Mouse (Mus musculus): ENCODE measurements at regions not wholly inside any gene's neighbourhood (a gene's known extent, or its start where the extent isn't known, plus 50 kb on each side); places are given as distances from the start of the nearest gene placed in this dataset.

DNA sequence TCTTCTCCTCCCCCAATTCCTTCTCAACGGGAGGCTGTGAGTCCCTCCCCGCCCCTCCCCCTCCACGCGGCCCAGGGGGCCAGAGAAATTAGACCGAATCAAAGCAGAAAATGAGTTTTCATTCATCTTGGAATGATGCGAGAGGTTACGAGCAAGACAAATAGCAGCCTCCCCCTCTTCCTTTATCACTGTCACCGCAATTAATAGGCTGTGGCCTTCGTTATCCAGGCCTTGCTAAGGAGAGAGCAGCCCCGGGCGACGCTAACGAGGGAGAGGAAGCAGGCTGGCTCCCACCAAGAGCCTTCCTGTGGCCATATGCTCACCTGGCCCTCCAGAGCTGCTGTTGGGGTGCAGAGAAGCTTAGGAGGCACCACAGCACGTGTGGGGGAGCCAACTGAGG lies 61.8 kb upstream of the Lhx1 start:
- Histone ChIP-seq H3K27ac (ENCODE audit: low read depth, low read length) (peak overlapping the region; percentile 75), H3K4me2 (replicated peaks; ENCODE audit: low read depth, low read length) (no peak overlapping the region), H3K9ac (ENCODE audit: low read depth, low read length) (no peak overlapping the region), H3K9me3 (ENCODE audit: control insufficient read depth, low read length) (no peaks in the 10 kb centered on the region), H3K4me3 (ENCODE audit: low read depth, low read length) (no peak overlapping the region), H3K4me1 (replicated peaks; ENCODE audit: control insufficient read depth, insufficient read depth, low read length) (peaks cover 11% of the 10 kb centered on the region), H3K36me3 (ENCODE audit: control insufficient read depth, insufficient read depth, low read length) (no peaks in the 10 kb centered on the region), H3K27me3 (ENCODE audit: control insufficient read depth, insufficient read depth, low read length) (peaks cover 2% of the 10 kb centered on the region; the same call in 1 of the 2 replicates)
- 23% methylated on average over 14 of the region's 14 CpGs for WGBS
- DNase-seq (ENCODE audit: low spot score) (peak; percentile 52), ATAC-seq (ENCODE audit: low FRiP score) (peak; percentile 44; the same call in 1 of the 2 replicates)

DNA sequence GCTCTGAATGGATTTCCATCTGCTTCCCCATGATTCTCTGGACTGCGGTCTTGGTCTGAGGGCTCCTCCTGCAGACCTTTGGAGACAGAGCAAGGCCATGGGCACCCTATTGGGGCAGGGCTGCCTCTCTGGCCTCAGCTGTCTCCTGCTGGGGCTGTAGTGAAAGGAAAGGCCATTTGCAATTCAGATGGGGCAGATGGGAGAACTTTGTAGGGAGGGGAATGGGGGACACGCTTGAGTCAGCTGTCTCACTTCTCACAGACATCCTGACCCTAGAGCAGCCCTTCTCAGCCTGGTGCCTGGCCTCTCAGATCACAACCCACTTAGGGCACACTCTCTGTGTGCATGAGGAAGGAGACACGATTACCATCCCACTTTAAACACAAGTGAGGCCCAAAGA lies 60.3 kb upstream of the Lhx1 start:
- Histone ChIP-seq H3K36me3 (ENCODE audit: control insufficient read depth, insufficient read depth, low read length) (no peaks in the 10 kb centered on the region), H3K27me3 (ENCODE audit: control insufficient read depth, insufficient read depth, low read length) (peaks cover 2% of the 10 kb centered on the region; the same call in 1 of the 2 replicates), H3K27ac (ENCODE audit: low read depth, low read length) (peak overlapping the region; percentile 78), H3K4me3 (ENCODE audit: low read depth, low read length) (no peak overlapping the region), H3K9ac (ENCODE audit: low read depth, low read length) (no peak overlapping the region), H3K4me1 (replicated peaks; ENCODE audit: control insufficient read depth, insufficient read depth, low read length) (peaks cover 11% of the 10 kb centered on the region), H3K4me2 (replicated peaks; ENCODE audit: low read depth, low read length) (no peak overlapping the region), H3K9me3 (ENCODE audit: control insufficient read depth, low read length) (no peaks in the 10 kb centered on the region)
- DNase-seq (ENCODE audit: low spot score) = peak; percentile 72
- ATAC-seq (ENCODE audit: low FRiP score) = peak; percentile 90
- 8% methylated on average over 3 of the region's 3 CpGs for WGBS

DNA sequence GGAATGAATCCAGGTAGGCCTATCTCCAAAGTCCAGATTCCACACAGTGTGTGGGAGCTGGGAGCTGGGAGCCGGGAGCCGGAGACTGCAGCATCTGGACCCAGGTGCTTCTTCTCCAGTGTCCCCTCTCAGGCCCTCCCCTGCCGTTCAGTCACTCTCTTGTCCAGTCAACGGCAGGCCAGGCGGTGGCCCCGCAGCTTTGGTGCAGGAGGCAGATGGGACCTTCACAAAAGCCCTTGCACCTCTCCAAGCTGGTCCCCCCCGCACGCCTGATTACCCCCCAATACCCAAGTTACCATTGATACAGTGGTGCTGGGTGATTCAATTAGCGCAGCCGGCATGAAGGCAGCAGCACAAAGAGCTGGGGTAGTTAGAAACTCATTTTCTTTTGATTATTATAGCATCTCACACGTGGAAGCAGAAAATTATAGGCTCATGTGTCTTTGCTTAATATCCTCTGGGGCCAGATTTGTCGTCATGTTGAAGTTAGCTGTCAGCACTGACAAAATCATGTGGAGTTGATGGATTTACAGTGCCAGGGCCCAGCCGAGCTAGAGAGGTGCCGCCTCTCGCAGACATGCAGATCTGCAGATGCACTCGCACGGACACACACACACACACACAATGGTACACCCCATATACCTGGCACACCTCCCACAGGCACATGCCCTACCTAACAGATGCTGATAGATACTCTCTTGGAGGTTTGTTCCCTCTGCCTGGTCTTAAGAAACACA lies 53.6 kb upstream of the Lhx1 start:
- H3K4me3 ChIP-seq (ENCODE audit: low read depth, low read length) = no peak overlapping the region
- ATAC-seq (ENCODE audit: low FRiP score) (peak; percentile 77), DNase-seq (ENCODE audit: low spot score) (peak; percentile 62)
- H3K4me2 ChIP-seq (replicated peaks; ENCODE audit: low read depth, low read length) = no peak overlapping the region
- H3K27ac ChIP-seq (ENCODE audit: low read depth, low read length) = peak overlapping the region; percentile 73
- no peaks in the 10 kb centered on the region for H3K36me3 ChIP-seq (ENCODE audit: control insufficient read depth, insufficient read depth, low read length)
- 40% methylated on average over 17 of the region's 17 CpGs for WGBS
- H3K9me3 ChIP-seq (ENCODE audit: control insufficient read depth, low read length) = no peaks in the 10 kb centered on the region
- H3K4me1 ChIP-seq (replicated peaks; ENCODE audit: control insufficient read depth, insufficient read depth, low read length) = no peaks in the 10 kb centered on the region; the same call in 1 of the 2 replicates
- no peak overlapping the region for H3K9ac ChIP-seq (ENCODE audit: low read depth, low read length)
- H3K27me3 ChIP-seq (ENCODE audit: control insufficient read depth, insufficient read depth, low read length) = peaks cover 7% of the 10 kb centered on the region

Measured in hindbrain, embryonic 11.5 days (tissue).